Mouse (Mus musculus) testis, adult 2 months (tissue): ENCODE measurements at regions not wholly inside any gene's neighbourhood (a gene's known extent, or its start where the extent isn't known, plus 50 kb on each side); places are given as distances from the start of the nearest gene placed in this dataset.

Source experiments
- CTCF ChIP-seq: fragments of 200-500 bp; IDR thresholded peaks from 2 replicates; pipeline ENCODE4 v1.5.1; 2012; ENCODE audit warnings: low read depth, mild to moderate bottlenecking, inconsistent platforms, low read length, moderate library complexity; ENCODE audit not compliant: control insufficient read depth, insufficient read depth, insufficient replicate concordance
- POLR2A ChIP-seq: fragments of 200-500 bp; IDR thresholded peaks from 2 replicates; pipeline ENCODE4 v1.6.1; 2012; ENCODE audit warnings: low read depth, mild to moderate bottlenecking, inconsistent platforms, low read length, moderate library complexity; ENCODE audit not compliant: control insufficient read depth

DNA sequence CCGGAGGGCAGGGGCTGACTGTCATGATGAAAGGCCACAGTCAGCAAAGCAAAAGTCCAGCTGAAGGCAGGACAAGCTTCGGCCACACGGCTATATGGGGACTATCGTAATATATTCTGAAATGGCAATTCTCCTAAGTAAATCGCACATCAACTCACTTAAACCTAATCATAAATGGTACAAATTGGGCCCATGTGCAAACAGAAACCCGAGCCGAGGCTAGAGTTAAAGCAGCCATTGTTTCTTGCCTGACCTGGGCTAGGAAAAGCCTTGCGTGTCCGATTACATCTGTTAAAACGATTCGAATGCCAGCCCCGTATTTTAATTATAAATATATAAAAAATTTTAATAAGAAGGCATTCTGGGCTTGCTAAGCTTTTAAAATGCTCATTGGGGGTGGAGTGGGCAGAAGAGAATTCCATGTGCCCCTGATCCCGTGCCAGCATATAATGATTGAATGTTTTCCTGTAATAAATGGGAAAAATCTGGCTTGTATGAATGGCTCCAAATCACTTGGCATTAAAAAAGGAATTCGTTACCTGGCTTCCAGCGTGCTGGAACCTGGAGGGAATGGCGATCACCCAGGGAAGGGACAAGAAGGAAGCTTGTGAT, 552.7 kb upstream of the Mgmt start:
- no peak for TF ChIP-seq POLR2A
- no peak for TF ChIP-seq CTCF
